Mouse (Mus musculus) left cerebral cortex, adult 8-10 months (tissue): ENCODE data around the gene Nmnat3. TPM values are rescaled to one million over a fixed set of nuclear protein-coding genes. Genes with fewer than 3 reads are reported as not detected.
A peak's percentile ranks its signal among the peaks of the same experiment; 100 is the strongest.

Experiments
- DNase-seq, 2 experiments: peaks; one replicate each; pipeline ENCODE4 v3.0.0; 2022; ENCODE audit warnings: low spot score in 2 of 2
- total RNA-seq, 4 experiments: library from RNA; stranded (reverse); gene quantifications; 2 replicates each; pipeline ENCODE4 v1.2.4; 2022

Gene Nmnat3
- total RNA-seq, 4 experiments from 2014 or later: 3.9 to 5.1 (median 4.0) TPM

DNA sequence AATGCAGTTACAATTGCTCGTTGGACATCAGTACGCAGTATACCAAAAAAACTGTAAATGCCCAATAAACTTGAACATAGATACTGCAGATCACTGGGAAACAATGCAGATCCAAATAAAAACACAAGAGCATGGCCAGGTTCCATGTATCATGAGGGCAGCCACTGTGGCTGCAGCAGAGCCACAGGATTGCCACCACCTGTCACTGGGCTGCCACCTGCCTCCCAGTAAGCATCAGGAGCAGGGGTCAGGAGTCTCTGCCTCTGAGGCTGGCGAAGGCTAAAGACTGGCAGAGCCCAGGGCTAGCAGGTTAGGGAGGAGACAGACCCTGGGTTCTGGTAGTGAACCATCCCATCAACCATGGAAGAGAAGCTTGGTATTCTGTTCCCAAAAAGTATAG is 67.7 kb downstream of the Nmnat3 start:
- DNase-seq: no peak

DNA sequence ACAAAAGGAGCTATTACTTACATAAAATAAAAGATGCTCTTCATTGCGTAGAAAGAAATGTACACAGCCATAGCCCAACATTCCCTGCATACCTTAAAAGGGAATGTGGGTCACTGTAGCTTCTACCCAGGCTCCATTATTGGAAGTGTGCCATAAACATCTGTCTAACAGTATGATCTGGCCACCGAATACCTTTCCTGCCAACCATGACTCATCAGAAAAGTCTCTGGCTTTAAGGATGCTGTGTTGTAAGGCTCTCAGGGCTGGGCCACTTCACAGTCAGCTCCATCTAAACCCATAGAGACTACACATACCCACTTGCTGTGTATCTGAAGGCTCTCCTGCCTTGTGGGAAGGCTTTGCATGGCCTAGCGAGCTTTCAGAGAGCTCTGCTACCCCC is 73.8 kb downstream of the Nmnat3 start:
- no peak for DNase-seq

DNA sequence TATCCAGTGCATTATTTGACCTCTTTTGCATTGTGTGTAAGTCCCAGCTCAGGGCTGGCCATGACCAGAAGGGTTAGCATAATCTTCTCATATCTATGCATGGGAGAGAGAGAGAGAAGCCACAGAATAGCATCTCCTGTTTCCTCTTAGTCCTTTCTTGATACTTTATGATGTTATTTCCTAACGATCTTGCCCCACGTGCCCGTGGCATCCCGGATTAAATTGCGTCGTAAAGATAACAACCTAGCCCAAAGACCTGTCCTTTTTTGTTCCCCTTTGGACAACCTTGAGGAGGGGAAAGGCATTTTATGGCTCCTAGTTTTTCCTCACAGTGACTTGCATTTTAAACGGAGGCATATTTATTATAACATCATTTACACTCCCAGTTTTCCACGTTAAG is 78.8 kb downstream of the Nmnat3 start:
- DNase-seq: no peak

DNA sequence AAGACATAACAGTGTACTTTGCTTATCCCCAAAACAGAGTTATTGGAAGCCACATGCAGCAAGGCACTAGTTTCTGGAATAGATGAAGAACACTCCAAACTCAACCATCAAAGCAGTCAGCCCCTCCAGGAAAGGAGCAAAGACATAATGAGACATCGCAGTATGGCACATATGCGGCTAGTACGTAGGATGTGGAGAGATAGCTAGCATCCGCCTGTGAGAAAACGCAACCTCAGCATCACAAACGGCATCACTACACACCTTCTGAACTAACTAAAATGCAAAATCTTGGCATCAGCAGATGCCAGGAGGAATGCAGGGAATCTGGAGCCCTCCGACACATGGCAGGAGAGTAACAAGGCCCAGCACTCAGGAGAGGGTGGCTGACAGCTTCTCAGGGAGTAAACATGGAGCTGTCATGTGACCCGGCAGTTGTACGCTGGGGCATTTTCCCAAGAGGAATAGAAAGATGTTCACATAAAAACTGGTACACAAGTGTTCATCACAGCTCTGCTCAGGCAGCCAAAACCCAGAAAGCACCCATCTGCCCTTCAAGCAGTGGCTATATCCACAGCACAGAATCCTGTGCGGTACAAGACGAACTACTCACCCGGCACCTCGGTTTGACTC is 80.2 kb downstream of the Nmnat3 start:
- peak in 1 of 2 experiments; percentile 22 for DNase-seq

DNA sequence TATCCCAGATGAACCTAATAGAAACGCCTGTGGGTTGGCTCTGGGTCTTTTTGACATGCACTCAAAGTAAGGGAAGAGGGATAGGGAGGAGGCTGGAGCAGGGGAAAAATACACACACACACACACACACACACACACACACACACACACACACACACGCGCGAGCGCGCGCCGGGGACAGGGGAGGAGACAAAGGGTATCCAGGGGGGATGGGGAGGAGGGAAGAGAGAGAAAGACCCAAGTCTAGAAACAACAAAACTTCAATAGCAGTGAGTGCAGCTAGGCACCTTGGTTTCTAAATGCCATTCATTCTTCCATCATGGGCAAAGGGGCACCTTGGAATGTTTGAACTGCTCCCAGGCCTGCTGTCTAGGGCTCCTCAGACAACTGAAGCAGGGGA is 82.5 kb downstream of the Nmnat3 start:
- DNase-seq: no peak

DNA sequence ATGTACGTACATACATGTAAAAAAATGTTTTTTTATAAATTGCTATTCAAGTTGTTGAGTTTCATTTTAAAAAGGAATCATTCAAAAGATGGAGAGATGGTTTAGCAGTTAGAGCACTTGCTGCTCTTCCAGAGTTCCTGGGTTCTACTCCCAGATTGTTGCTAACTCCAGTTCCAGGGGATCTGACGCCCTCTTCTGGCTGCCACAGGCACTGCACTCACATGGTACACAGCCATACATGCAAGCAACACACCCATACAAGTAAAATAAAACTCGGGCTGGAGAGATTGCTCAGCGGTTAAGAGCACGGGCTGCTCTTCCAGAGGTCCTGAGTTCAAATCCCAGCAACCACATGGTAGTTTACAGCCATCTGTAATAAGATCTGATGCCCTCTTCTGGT is 86.1 kb downstream of the Nmnat3 start:
- DNase-seq: no peak

DNA sequence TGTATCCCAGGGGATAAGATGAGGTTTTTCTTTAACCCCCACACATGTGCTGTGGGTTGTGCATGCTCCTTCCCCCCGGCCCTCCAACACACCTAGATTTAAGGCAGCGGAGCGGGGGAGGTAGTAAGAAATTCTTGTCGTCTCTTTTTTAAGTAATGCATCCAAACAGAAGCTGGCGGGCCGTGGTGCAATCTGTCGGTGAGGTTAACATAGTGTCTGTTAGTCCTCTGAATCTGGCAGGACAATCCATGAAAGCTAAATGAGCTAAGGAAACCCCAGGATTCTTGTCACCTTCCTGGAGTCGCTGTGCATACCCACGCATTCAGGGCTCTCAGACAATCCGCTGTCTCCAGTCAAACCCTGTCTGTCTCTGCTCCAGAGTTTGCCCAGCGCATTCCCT is 87.7 kb downstream of the Nmnat3 start:
- DNase-seq: peak in 1 of 2 experiments; percentile 47

DNA sequence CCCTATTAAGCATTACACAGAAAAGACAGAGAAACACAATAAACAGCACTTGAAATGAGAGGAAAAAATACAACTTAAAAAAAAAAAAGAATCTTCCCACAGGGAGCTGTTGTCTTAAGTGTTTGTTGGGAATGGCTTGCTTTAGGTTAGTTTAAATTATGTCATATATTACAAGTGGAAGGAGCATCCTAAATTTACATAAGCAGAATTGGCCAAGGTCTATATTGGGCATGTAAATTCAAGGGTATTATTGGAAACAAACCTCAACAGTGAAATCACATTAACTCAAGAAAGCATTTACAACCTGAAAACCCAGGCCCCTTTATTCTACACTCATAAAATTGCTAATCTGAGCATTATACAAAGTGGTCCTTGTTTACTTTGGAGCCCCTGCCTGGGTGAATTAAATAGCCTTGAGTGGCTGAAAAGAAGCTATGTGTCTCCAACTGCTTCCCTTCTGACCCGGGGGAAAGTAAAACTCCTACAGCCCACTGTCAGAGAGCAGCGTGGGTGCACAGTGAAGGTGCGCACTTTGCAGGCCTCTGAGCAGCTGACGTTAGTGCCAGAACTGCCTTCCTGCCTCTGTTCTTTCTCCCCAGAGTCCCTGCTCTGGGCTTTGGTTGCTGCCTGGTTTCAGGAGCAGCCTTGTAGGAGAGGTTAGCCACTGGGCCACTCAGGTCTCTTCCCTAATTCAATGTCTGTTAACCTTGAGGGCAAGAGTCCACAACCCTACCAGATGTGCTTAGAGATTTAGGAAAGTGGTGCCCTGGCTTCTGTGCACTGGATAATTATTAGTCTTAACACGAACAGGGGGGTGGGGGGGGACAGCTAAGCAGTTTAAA is 88.3 kb downstream of the Nmnat3 start:
- no peak for DNase-seq

DNA sequence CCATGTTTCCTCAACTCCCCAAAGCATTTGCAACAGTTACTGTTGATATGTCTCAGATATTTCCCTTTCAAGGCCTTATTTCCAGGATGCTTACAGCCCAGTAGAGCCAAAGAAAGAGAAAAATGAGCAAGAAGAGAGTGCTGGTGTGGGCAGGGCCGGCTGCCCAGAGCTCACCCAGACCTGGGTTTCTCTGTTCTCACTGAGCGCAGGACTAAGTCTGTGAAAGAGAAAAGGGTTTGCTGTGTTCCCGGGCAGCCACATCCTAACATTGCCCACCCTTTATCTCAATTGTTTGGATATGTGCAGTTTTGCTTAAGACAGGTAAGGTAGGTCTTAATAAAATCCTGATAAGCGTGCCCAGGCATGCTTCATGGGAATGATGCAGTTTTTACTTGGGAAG is 92.5 kb downstream of the Nmnat3 start:
- no peak for DNase-seq

DNA sequence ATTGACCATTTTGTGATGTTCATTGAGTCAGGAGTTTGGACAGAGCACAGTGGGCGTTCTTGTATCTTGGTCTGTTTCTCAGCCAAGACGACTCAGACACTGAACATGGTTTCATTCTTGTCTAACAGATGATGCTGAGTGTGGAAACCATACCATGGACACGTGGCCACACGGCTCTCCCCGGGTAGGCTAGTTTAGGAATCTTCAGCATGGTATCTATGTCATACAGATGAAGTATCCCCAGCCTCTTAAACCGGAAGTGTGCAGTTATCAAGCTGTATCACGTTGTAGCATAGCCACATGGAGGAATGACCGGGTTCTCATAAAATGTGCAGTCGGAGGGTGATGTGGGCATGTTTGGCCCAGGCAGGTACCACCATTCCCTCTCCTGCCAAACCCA is 93.4 kb downstream of the Nmnat3 start:
- DNase-seq: no peak

DNA sequence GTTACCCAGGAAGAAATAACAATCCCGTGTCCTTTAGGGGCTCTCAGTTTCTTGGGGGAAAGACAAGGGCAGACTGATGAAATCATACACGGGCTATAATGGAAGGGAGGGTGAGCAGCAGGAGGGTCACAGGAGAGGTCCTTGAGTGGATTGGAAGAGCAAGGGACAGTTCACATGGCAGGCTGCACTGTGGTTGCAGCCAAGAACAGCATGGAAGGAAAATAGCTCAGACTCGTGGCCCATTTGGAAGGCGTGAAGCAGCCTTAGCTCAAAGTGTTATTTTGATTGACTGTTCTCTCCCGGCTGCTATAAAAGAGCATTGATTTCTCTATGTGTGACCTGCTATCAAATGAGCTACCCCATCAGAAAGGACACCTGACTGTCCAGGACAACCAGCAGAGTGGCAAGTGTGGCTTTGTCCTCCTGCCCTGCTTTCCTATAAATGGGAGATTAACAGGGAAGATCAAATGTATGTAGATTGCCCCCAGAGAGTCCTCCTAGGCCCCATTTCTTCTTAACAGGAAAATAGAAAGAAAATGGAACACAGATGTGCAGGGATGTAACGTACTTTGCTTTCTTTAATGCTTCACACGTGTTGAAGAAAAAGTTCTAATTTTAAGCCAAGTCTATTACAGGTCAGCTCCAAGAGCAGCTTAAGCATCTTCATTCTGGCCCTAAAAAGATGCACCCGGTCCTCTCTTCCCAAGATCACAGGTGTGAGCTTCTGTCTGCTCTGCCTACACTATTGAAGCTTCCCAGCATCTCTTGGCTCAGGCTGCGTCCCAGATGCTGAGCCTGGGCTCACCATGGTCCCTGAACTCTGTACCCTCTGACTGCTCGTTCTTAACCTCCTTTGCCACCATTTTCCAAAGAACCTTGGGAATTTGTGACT is 100.8 kb downstream of the Nmnat3 start:
- no peak for DNase-seq

DNA sequence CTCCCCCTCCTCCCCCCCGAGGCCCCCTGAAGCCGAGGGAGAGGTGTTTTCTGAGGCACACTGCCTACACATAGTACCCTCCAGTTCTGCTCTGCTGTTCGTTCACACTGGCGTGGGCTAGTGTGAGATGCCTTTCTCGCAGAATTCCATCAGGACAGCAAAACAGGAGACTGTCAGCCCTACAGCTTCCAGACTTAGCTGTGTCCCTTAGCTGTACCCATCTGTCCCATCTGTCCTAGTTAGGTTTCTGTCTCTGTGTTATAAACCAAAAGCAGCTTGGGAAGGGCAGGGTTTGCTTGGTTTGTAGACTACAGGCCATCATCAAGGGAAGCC is 101.4 kb downstream of the Nmnat3 start:
- DNase-seq: peak in 1 of 2 experiments; percentile 82

DNA sequence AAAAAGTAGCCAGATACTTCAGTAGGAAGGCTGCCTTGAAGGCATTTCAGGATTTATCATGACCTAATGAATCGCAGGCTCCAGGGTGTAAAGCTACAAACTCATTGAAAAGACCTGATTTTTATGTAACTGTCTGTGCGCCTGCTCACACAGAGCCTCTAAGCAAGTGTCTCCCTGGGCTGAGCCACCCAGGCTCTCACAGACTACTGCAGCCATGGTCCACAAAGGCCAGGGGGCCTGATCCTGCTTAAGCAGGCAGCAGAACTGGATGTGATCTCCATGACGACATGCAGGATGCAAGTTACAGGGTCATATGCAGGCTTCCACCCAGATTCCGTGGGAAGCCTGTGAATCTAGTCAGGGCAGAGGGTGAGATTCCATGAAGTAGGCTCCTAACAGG is 106.3 kb downstream of the Nmnat3 start:
- no peak for DNase-seq

DNA sequence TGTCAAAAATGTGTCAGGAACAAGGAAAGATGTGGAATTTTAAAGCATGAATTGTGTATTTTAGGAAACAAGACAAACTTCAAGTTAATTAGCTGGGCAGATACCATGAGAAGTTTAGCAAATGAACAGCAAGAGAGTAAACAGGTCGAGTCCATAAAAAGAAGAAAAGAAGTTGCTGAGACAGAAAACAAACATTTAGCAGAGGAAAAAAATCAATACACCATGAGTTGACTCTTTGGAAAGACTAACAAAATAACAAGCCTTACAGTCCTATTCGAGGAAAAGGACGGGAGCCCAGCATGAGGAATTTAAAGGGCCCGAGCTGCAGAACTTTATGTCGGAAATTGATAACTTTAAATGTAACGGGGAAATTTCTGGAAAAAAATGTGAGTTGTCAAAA is 110.0 kb downstream of the Nmnat3 start:
- no peak for DNase-seq

DNA sequence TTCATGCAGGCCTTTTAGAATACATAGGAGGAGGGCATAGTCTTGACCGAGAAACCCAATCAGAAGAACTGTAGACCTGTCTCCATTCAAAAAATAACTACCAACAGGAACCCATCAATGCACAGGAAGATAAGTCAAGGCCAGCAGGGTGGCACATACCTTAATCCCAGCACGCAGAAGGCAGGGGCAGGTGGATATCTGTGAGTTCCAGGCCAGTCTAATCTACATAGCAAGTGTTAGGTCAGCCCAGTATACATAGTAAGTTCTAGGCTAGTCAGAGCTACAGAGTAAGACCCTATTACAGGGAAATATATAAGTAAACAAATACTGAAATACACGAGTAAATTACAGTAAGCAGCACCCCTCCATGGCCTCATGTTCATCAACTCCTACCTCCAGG is 110.6 kb downstream of the Nmnat3 start:
- DNase-seq: no peak

DNA sequence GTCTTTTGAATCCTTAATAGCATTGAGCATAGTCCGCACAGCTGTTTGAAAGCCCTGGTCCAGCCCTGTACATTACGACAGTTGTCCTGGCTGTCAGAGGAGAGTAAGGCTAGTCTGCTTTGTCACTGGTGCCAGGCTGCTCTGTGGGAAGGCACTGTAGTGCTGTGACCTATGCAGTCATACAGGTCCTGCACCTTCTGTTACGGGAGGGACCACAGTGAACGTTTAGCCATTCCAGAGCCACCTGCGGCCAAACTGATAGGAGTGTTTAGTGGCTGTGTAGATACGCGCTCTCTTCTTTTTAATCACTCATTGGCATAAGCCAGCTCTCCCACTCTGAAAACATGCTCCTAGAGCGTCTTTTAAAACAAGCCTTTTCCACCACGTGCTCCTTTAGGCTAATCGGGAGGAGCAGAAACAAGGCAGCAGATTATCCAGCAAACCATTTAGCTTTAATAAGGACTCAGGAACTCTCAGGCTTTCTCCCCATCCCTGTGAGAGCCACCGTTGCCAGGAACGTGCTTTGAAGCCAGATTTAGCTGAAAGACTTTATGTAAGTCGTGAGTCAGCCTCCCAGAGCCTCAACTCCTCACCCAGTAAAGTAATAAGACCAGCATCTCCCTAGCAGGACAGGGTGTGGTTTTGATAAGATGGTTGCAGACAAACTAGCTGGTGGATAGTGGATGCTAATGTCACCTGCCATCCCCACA is 113.1 kb downstream of the Nmnat3 start:
- peak; percentile 38 to 74 for DNase-seq

DNA sequence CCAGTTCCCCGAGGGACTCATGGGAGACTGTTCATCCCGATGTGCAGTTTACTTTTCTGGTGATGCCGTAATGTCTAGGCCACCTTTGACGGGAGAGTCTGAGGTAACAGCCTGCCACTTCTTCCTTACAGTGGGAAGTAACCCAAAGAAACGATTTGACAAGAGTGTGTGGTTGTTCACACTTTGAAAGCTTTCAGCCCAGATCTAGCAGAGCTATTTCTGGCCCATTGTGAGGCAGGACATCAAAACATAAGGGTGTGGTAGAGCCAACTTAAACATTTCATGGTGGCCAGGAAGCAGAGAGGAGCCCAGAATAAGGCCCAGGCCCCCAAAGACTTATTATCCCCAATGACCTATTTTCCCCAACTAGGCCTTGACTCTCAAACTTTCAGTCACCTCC is 114.4 kb downstream of the Nmnat3 start:
- DNase-seq: no peak

DNA sequence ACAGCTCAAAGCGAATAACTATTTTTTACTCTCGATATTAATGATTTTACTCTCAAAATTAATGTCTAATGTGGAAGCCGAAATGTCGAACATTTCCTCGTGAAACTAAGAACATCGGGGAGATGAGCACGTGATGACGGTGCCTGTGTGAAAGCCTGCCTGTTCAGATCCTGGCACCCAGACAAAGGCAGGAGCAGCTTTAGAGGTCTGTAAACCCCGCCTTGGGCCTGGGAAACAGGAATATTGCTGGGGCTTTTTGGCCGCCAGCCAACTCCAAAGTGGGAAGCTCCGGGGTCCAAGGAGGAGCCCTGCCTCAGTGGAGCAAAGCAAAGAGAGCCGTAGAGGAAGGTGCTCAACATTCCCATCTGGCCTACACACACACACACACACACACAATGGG is 120.5 kb downstream of the Nmnat3 start:
- no peak for DNase-seq

DNA sequence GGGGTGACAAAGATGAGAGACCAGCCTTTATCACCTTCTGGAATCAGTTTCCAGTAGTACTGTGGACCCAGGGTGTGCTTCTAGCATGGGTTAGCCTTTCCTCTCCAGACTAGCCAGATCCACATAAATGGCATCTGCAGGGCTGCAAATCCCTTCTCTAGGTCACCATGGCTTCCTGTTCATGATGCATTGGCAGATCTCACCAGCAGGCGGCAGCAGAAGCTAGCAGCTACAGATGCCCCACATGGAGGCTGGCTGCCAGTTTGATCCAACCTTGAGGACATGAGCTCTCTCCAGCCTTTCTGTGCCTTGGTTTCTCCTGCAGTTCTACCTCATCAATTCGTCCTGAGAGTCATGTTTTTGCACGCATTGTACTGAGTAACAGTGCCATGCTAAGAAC is 121.9 kb downstream of the Nmnat3 start:
- peak; percentile 28 to 72 for DNase-seq

DNA sequence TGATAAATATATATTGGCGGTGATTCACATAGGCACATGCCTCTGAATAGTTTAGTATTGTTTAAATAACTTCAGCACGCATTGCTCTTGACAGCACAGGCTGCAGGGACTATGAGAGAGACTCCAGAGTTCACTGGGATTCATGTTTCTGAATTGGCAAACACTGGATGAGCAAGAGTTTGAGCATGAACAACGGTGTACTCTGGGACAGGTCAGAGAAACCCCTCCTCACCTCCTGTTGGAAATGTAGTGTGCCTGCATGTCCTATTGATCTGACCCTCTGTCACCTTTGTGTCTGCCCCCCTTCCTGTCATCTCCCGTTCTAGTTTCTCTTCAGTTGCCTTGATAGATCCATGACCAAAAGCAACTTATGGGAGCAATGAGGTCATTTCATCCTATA is 128.2 kb downstream of the Nmnat3 start:
- DNase-seq: no peak

DNA sequence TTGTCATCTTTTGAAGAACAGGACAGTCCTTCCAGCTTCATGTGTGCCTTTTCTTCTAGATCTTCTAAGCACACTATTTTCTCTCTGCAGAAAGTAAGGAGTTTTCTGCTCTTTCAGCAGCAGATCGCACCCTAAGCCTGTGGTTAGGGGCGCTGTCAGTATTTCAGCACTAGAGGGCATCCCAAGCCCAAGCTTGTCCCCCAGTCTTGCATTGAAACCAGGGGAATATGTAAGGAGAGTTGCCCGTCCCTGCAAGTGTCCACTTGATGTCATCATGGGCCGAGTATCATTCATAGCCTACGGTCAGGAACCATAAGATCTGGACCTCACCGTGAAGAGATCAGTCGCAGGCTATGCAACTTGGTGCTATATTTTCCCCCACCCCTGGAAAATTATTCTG is 130.7 kb downstream of the Nmnat3 start:
- DNase-seq: no peak

DNA sequence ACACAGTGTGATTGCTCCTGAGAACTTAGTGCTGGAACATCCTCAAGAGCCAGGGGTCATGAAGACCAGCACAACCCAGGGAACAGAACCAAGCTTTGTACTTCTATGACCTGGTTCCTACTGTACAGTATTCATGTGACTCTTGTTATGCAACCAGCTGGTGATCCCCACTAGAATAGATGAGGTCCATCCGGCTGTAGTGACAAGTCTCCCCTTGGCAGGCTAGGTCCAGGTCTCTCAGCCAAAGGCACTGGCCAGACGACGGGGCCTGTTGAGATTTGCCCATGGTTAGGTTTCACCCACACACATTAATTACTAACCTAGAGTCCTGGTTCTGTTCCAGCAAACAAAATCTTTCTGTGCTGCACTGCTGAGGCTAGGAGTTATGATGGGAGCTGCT is 131.1 kb downstream of the Nmnat3 start:
- DNase-seq: no peak
